Mouse (Mus musculus): ENCODE measurements around the gene Svop.

DNA sequence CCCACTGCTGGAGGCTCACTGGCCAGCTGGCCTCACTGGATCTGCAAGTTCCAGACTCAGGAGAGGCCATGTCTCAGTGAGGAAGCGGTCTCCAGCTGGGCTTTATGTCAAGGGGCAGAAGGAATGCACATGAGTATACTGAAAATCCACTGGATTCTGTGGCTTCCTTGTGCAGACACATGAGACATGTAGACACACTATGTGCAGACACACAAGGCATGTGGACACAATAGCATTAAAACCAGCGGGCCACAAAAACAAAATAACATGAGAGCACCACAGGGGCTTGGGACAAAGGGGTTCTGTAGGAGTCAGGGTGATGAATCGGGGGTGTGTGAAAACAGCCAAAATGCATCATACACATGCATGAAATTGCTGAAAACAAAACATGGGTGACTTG, 34.6 kb upstream of the Svop start:
- TF ChIP-seq POLR2A (IDR thresholded peaks at IDR 0.05; ENCODE audit: low read depth, low read length) (no peak), CTCF (IDR thresholded peaks at IDR 0.05; ENCODE audit: extremely low read depth, insufficient read depth, insufficient read length, insufficient replicate concordance) (no peak)
